Mouse (Mus musculus): ENCODE data around the gene Ceacam3.
"Not testable (repeated sequence)": the region's sequence is repeated elsewhere in the genome, so short reads cannot be mapped to it uniquely, and the experiment has no call there.

Gene Ceacam3

DNA sequence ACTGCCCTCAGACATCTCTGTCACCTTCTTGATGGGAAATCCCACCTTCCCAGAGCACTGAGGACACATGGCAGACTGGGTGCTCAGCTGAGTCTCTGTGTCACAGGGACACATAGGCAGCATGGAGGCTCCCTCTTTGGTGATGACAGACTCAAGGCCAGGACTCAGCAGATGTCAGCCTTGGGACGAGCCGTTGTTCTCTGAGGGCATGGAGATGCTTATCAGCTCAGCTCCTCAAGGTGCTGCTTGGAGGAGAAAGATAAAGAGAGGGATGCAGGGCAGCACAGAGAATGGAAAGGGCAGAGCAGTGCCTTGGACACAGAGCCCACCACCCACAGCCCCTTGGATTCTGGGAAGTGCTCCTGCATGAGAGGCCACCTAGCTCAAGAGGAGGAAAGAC, at the start of gene Ceacam3:
Ceacam3 (plus strand) TSS at position 352 of the 400 bp plus-strand sequence.
- in situ Hi-C loops (cut with MboI, MseI), result no loop called here

DNA sequence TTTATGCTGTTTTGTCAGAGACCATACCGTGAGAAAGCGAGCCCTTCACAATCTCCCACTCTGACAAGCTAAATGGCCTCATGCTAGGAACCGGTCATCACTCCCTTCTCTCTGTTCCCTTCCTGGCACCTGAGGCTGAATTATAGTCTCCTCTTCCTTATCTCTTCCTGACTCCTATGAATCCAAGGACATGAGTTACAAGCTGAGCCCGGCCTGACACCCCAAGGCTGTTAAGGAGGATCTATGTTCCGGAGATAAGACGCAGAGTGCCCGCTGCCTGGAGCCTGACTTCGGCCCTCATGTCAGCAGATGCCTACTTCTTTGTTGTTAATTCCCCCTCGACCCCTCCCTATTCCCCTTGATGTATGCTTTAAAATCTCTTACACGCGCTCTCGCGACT, 48.5 kb upstream of the Ceacam3 start:
- in situ Hi-C loops (cut with MboI, MseI), result not testable (repeated sequence)

DNA sequence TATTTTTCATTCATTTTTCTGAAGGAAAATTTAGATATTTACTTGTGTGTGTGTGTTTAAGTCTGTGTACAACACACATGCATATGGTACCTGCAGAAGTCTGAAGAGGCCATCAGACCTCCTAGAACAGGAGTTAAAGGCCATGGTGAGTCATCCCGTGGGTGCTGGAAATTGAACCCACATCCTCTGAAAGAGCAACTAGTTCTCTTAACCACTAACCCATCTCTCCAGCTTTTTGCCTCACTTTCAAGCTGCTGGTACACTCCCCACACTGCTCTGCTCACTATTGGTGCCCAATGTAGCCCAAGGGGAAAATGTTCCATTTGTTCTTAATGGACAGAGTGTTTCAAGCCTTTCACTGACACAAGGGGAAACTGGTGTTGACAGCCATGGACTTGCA, 14.8 kb upstream of the Ceacam3 start:
- in situ Hi-C loops (cut with MboI, MseI), result no loop called here

DNA sequence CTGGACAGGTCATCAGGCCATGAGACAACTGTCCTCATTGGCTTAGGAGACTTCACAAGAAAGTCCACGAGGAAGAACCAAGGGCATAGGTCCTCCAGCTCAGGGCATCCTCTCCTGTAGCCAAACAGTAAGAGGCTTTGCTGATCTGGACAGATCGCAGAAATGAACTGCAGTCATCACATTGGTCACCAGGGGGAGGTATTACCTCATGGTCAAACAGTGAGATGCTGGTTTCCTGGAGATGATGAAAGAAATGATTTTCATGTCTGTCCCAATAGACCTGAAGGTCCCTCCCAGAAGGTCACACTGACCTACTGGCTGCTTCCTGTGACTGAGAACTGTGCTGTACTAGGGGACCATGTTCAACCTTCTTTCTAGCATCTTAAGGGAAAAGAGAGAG, 5.6 kb downstream of the Ceacam3 start:
- in situ Hi-C loops (cut with MboI, MseI), result no loop called here

DNA sequence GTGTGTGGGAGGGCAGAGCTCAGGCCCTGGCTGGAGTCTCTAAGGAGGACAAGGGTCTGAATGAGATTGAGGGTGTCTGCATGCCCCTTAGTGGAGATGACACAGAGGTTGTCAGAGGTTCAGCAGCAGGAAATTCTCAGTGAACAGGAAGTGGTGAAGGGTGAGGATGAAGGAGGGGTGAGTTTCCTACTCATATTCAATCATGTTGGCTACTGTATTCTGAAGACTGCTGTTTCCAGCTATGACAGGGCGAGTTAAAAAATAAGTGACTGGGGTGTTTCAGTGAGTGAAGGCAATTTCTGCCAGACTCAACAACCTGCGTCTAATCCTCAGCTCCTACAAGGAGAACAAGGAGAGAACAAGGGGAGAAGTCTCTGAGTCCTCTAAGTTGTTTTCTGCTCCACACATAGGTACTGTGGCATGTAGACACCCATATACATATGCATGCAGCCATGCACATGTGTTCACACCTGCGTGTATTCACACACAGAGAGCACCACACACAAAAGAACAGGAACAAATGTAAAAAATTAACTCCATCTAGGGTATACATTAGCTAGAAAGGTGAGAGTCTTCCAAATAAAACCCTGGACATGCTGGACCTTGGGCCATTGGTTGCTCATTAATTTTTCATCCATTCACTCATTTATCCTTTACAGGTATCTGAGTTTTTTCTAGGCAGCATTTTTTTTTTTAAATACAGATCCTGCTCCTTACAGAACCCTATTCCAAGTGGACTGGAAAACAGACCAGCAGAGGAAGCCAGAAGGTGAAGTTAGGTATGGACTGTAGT, 7.0 kb downstream of the Ceacam3 start:
- in situ Hi-C loops (cut with MboI, MseI), result no loop called here

DNA sequence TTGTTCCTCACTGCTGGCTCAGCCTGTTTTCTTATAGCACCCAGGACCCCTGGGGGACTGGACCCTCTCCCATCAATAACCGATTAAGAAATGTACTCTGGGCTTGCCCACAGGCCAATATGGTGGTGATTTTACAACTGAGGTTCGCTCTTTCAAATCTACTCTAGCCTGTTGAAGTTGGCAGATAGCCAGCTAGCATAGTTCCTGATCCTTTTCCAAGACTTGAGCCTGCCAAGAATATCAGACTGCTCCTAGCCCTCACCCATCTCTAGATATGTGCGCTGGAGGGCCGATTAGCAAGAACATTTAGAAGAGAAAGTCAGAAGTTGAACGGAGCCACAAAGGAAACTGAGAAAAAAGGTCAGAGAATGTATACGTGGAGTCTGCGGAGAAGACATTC, 8.9 kb downstream of the Ceacam3 start:
- in situ Hi-C loops (cut with MboI, MseI), result no loop called here

DNA sequence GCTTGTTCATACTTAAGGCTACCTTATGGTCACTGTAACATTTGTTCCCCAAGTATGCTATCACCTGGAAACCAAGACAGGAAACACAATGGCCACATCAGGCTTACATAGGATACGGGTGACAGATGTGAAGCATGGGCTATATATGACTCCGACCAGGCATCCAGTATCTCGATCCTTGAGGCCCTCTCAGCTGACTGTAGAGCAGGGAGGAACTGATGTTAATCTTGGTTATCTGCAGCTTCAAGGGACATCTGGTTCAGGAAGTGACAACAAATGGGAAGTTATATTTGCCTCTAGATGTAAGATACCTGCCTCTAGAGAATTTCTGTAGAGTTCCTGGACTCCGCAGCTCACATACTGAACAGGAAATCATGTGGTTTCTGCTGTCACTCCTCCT, 21.7 kb downstream of the Ceacam3 start:
- in situ Hi-C loops (cut with MboI, MseI), result no loop called here

DNA sequence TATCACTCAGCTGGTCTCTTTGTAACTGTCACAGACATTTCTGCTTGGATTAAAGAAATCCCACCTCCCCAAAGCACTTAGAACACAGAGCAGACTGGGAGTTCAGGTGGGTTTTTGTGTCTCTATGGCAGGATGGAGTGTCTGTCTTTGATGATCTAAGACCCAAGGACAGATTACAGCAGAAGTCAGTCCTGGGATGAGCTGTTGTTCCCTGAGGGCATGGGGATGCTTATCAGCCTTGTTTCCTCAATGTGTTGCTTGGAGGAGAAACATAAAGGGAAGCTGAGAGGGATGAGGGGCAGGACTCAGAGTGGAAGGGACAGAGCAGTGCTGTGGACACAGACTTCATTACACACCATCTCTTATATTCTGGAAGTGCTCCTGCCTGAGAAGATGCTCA, 53.1 kb downstream of the Ceacam3 start, which contains the start of gene Psg29:
Psg29 (plus strand) TSS at position 301 of the 400 bp plus-strand sequence.
- in situ Hi-C loops (cut with MboI, MseI), result no loop called here

DNA sequence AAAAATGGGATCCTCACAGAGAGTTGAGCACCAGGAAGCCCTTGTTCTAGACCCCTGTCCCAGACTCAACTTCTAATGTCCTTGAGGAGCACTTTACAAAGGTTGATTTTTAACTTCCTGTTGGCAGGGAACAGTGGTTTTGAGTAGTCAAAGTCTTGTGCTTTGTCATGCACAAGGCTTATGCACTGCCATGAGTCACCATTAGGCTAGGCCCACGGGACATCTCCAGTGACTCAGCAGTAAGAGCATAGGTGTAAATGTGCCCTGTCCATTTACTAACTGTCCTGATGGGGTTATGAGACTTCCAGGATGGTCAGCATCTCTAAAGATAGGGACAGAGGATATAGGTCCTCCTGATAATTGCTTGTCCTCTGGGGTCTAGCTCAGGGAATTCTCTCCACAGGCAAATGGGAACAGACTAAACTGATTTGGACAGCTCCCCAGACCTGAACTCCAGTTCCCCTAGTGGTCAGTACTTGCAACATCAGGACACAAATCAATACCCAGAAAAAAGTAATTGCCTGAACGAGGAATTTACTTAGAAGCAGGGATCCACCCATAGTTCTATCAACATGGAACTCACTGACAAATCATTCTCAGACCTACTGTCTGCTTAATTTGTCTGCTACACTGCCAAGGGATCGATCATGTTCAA, 55.6 kb downstream of the Ceacam3 start:
- in situ Hi-C loops (cut with MboI, MseI), result no loop called here
